Mouse (Mus musculus): ENCODE measurements at regions not wholly inside any gene's neighbourhood (a gene's known extent, or its start where the extent isn't known, plus 50 kb on each side); places are given as distances from the start of the nearest gene placed in this dataset.
"Not testable (repeated sequence)": the region's sequence is repeated elsewhere in the genome, so short reads cannot be mapped to it uniquely, and the experiment has no call there.

DNA sequence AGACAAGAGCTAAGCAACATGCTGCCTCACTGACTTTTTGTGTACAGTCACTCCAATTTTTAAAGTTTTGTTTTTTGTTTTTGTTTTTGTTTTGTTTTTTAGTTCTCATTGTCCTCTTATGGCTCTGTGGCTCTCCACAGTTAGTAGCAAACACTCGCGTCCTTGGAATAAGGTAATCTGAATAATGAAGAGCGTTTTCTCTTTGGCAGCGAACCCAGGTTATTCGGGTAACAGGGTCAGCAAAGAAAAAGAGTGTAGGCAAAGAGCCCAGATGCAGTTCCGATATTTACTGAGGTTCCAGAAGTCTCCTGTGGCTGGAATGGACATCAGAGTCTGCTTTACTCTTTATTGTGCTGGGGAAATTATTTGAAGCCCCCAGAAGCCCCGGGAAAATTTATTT is 381.4 kb upstream of the Arid1b start:
- in situ Hi-C loops (cut with MboI; ENCODE audit: low pct_unique_long_range_greater_than_20kb in 1 of 2, low sequenced_read_pairs in 2 of 2, unreplicated experiment in 1 of 2), result no loop called here

- in situ Hi-C loops (cut with MboI; ENCODE audit: low pct_unique_long_range_greater_than_20kb in 1 of 2, low sequenced_read_pairs in 2 of 2, unreplicated experiment in 1 of 2), result no loop called here
These were observed 373.8 kb upstream of the Arid1b start for GRCm38 (mm10) chr17:4620361-4620760.

- in situ Hi-C loops (cut with MboI; ENCODE audit: low pct_unique_long_range_greater_than_20kb in 1 of 2, low sequenced_read_pairs in 2 of 2, unreplicated experiment in 1 of 2), result not testable (repeated sequence)
These were observed 368.0 kb upstream of the Arid1b start for GRCm38 (mm10) chr17:4626126-4626525.

DNA sequence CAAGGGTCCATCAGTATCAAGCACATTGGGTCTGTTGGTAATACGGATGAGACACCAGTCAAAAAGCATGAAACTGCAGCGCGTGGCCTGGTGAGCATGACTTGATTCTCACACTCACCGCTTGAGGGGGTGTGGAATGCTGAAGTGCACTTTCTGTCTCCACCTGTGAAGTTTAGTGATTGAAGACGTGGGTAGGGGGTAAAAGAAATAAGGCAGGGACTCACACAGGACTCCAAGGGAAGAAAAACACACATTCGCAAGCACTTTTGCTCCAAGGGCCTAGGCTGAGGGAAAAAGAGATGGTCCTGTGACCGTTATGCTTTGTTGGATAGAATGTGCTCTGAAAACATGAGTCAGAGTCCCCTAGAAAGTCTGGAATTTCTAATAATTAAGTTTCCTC is 366.6 kb upstream of the Arid1b start:
- in situ Hi-C loops (cut with MboI; ENCODE audit: low pct_unique_long_range_greater_than_20kb in 1 of 2, low sequenced_read_pairs in 2 of 2, unreplicated experiment in 1 of 2), result no loop called here

- in situ Hi-C loops (cut with MboI; ENCODE audit: low pct_unique_long_range_greater_than_20kb in 1 of 2, low sequenced_read_pairs in 2 of 2, unreplicated experiment in 1 of 2), result no loop called here
These were observed 363.0 kb upstream of the Arid1b start for GRCm38 (mm10) chr17:4631122-4631521.

DNA sequence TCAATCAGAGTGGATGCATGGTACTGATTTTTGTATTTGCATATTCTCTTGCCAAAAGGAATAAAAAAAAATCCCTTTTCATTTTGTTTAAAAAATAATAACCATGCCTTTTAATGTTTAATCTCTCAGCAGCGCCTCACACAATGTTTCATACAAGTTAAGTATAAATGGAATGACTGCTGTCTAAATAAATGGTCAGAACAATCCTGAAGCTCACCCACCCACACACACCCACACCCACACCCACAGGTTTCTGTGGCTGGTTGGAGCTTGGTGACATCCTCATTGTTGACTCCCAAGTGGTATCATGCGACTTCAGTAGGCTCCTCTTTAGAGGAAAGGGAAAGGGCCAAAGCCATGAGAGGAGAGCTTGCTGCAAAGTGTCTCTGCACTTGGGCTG is 361.6 kb upstream of the Arid1b start:
- in situ Hi-C loops (cut with MboI; ENCODE audit: low pct_unique_long_range_greater_than_20kb in 1 of 2, low sequenced_read_pairs in 2 of 2, unreplicated experiment in 1 of 2), result no loop called here

GRCm38 (mm10) chr17:4633771-4634170 is 360.4 kb upstream of the Arid1b start:
- in situ Hi-C loops (cut with MboI; ENCODE audit: low pct_unique_long_range_greater_than_20kb in 1 of 2, low sequenced_read_pairs in 2 of 2, unreplicated experiment in 1 of 2), result no loop called here

- in situ Hi-C loops (cut with MboI; ENCODE audit: low pct_unique_long_range_greater_than_20kb in 1 of 2, low sequenced_read_pairs in 2 of 2, unreplicated experiment in 1 of 2), result no loop called here
These were observed 357.3 kb upstream of the Arid1b start for GRCm38 (mm10) chr17:4636796-4637353.

DNA sequence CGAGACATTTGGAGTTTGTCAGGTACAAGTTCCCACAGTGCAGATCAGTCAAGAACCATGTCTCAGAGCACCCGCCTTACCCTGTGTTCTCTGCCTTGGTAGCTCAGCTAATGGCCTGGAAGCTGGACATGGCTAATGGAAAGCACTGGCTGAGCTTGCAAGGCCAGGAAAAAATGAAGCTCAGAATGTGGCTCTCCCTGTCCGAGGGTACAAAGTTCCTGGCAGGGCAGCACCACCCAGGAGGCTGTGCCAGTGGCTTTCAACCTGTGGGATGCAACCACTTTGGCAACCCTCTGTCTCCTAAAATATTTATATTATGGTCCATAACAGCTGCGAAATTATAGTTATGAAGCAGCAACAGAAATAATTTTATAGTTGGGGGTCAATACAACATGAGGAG is 354.6 kb upstream of the Arid1b start:
- in situ Hi-C loops (cut with MboI; ENCODE audit: low pct_unique_long_range_greater_than_20kb in 1 of 2, low sequenced_read_pairs in 2 of 2, unreplicated experiment in 1 of 2), result no loop called here

DNA sequence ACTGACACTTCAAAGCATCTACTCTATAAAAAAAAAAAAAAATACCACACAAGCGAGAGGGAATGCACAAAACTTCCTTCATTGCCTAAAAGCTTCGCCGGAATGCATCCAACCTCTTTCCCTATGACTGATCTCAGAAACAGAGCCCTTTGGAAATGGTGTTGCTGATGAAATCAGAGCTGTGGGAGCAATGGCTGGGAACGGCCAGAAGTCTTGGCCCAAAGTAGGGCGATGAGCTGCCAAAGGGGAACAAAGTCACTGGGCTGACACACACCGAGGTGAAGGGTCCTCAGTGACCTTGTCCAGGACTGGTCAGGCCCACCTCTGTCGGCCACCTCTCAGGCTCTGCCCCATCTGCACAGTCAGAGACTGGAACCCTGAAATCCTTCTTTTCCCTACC is 353.6 kb upstream of the Arid1b start:
- in situ Hi-C loops (cut with MboI; ENCODE audit: low pct_unique_long_range_greater_than_20kb in 1 of 2, low sequenced_read_pairs in 2 of 2, unreplicated experiment in 1 of 2), result no loop called here

DNA sequence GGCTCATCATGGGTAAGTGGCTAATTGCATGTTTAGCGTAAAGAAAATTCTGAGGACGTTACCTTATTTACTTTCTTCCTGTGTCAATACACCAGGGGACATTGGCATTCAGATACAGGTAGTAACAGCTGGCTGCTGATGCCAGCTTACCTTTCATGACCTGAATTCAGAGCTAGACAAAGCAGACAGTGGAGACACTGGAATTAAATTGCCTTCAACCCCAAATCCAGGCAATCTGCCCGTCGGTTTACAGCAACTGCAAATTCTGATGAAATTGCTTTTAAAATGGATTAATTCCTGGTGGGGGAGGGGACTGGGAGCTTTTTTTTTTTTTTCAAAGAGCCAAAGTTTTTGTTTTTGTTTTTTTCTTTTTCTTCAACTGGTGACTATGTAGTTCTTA is 353.0 kb upstream of the Arid1b start:
- in situ Hi-C loops (cut with MboI; ENCODE audit: low pct_unique_long_range_greater_than_20kb in 1 of 2, low sequenced_read_pairs in 2 of 2, unreplicated experiment in 1 of 2), result no loop called here

DNA sequence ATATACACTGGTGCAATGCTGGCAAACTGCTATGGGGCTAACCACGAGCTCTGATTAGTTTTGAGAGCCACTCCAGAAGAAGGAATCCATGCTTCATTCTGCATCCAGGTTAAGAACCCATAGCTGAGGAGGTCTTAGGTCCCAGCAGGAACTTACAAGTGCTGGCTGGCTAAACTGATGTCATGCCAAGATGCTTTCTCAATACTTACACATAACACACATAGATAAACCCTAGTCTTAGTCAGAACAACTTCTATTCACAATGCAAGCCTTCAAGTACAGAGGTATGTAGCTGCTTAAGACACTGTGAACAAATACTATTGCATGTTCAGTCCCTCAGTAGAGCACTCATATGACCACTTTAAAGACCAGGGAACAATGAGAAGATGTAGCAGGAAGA is 352.1 kb upstream of the Arid1b start:
- in situ Hi-C loops (cut with MboI; ENCODE audit: low pct_unique_long_range_greater_than_20kb in 1 of 2, low sequenced_read_pairs in 2 of 2, unreplicated experiment in 1 of 2), result no loop called here

DNA sequence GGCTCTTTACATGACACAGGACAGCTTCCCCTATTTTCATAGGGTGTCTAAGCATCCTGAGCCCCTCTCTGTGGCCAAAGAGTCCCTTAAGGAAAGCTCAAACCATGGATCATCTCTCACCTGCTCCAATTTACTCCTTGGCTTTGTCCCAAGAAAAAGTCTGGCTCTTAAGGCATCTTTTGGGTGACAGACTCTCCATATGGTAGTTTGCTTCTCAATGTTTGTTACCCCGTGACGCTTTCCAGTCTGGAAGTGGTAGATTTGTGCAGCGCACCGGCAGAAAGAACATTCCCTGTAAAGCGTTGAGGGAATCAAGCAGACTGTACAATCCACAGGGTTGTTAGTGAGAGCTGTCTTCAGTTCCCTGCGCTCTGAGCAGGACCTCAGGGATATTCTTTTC is 350.8 kb upstream of the Arid1b start:
- in situ Hi-C loops (cut with MboI; ENCODE audit: low pct_unique_long_range_greater_than_20kb in 1 of 2, low sequenced_read_pairs in 2 of 2, unreplicated experiment in 1 of 2), result no loop called here

- in situ Hi-C loops (cut with MboI; ENCODE audit: low pct_unique_long_range_greater_than_20kb in 1 of 2, low sequenced_read_pairs in 2 of 2, unreplicated experiment in 1 of 2), result no loop called here
These were observed 345.5 kb upstream of the Arid1b start for GRCm38 (mm10) chr17:4648603-4649002.

DNA sequence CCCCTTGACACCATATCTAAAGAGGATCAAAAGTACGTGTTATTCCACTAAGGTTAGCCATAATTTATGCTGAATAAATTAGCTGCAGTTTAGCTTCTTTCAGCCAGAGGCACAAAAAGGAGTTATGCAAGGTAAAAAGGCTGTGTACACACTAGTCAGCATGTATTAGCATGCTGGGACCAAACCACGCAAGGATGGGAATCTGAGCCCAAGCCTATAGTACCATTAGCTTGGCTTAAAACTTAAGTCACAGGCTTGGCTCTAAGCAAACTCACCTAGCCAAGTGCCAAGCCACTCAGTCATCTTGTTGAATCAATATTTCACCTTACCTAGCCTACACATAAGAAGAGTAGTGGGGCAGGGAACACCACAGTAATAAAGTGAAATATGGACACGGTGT is 339.9 kb upstream of the Arid1b start:
- in situ Hi-C loops (cut with MboI; ENCODE audit: low pct_unique_long_range_greater_than_20kb in 1 of 2, low sequenced_read_pairs in 2 of 2, unreplicated experiment in 1 of 2), result no loop called here

GRCm38 (mm10) chr17:4661996-4662395 is 332.1 kb upstream of the Arid1b start:
- in situ Hi-C loops (cut with MboI; ENCODE audit: low pct_unique_long_range_greater_than_20kb in 1 of 2, low sequenced_read_pairs in 2 of 2, unreplicated experiment in 1 of 2), result no loop called here

DNA sequence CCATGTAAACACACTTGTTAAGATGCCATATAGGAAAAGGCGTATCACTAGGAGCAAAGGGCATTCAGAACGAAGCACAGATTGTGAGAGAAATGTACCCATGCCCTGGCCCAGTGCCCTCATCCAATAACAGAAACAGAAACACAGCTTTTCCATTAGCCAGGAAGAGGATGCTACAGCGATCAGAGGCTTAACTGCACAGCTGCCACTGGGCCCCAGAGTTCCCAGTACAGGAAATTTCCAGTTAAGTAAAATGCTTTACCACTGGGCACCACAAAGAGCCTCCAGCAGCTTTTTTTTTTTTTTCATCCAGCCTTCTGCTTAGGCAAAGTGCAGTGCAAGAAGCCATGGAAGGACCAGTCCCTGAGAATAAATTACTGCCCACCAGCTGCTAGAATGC is 325.6 kb upstream of the Arid1b start:
- in situ Hi-C loops (cut with MboI; ENCODE audit: low pct_unique_long_range_greater_than_20kb in 1 of 2, low sequenced_read_pairs in 2 of 2, unreplicated experiment in 1 of 2), result no loop called here

DNA sequence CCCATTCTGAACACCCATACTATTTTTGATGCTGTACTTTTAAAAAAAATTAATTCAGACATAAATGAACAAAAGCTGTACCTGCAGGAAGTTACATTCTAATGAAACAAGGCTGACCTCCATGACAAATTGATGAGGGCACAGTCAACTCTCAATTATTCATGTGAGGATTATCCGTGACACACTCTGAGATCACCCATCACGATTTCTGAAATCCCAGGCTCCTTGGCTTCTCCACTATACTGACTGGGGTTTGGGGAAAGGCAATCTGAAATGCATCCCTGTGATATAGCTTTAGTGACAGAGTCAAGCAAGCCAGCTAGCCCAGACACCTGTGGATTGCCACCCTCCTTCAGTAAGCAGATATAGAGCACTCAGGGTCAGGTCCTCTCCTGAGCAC is 320.9 kb upstream of the Arid1b start:
- in situ Hi-C loops (cut with MboI; ENCODE audit: low pct_unique_long_range_greater_than_20kb in 1 of 2, low sequenced_read_pairs in 2 of 2, unreplicated experiment in 1 of 2), result no loop called here

GRCm38 (mm10) chr17:4706421-4706820 is 287.7 kb upstream of the Arid1b start:
- in situ Hi-C loops (cut with MboI; ENCODE audit: low pct_unique_long_range_greater_than_20kb in 1 of 2, low sequenced_read_pairs in 2 of 2, unreplicated experiment in 1 of 2), result no loop called here

DNA sequence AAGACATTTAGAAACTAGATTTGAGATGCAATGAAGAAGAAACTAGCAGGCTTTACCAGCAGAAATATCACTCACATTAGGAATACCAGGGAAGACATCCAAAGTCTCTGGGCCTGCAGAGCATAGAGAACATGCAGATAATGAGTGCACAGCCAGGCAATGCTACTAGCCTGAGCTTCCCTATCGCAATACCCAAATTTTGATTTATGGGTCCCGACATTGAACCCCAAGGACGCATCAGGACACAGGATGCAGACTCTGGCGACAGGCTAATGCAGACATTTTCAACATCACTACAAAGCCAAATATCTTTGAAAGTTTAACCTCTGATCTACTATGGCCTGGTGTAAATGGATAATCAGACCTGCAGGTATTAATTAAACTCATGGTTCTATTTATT is 273.1 kb upstream of the Arid1b start:
- in situ Hi-C loops (cut with MboI; ENCODE audit: low pct_unique_long_range_greater_than_20kb in 1 of 2, low sequenced_read_pairs in 2 of 2, unreplicated experiment in 1 of 2), result no loop called here

- in situ Hi-C loops (cut with MboI; ENCODE audit: low pct_unique_long_range_greater_than_20kb in 1 of 2, low sequenced_read_pairs in 2 of 2, unreplicated experiment in 1 of 2), result no loop called here
These were observed 270.1 kb upstream of the Arid1b start for GRCm38 (mm10) chr17:4724031-4724430.

Data from mouse embryonic stem cell (cell line).